Mouse (Mus musculus): Measurements from ENCODE around the gene Ezh1.

Gene Ezh1

GRCm38 (mm10) chr11:101226065-101226701, at the start of gene Ezh1:
TSS of gene Ezh1 (minus strand) at chr11:101226463.
- peak; percentile 89 to 92 for DNase-seq (ENCODE audit: low spot score in 2 of 2)

DNA sequence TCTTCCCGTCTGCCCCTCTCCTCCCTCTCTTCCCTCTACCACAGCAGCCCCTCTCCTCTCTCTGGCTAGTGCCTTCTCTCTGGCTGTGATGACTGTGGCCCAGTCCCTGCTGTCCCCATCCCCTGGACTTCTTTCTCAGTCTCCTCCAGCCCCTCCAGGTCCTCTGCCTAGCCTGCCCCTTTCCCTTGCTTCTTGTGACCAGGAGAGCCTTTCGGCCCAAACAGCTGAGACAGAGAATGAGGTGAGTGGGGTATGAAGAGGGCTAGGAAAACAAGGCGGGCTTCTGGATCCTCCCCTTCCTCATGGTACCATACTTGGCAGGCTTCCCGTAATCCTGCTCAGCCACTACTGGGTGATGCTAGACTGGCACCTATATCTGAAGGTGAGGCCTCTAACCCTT, 49.0 kb upstream of the Ezh1 start:
- DNase-seq (ENCODE audit: low spot score in 2 of 2), result no peak

- DNase-seq (ENCODE audit: low spot score in 2 of 2), result no peak
These were observed 46.2 kb upstream of the Ezh1 start for GRCm38 (mm10) chr11:101272446-101272845.

DNA sequence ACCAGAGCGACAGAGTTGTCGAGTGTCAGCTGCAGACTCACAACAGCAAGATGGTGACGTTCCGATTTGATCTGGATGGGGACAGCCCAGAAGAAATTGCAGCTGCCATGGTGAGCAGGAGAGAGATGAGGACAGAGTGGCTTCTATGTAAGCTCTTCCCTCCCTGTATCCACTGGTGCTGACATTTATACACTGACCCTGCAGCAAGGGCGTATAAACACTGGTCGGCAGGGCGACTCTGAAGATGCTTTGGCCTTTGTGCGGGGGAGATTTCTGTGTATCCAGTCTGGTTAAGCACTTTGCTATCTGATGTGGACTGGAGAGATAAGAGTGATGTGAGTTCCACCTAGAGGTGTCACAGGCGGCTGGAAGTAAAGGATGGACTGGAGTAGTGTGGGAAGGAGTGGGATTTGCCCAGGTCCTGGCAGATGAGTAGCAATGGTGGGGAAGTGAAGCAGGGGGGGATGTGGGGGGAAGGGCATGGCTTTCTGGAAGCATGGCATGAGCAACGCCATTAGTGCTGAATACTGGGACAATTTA, 43.4 kb upstream of the Ezh1 start:
- no peak for DNase-seq (ENCODE audit: low spot score in 2 of 2)

DNA sequence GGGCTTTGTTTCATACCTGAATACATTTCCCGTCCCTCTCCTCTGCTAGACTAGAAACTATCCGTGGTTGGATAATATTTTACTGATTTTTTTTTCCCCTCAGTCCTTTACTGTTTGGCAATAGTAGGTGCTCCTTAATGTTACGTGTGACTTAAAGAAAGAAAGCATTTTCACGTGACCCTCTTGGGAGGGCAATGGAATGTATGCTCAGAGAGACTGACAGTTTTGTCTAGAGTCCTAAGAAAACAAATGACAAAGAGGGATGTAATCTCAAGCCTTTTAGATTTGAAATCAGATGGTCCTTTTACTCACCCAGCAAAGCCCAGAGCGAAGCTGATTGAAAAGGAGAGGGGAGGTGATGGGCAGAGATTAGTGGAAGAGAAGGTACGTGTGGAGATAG, 39.6 kb upstream of the Ezh1 start:
- no peak for DNase-seq (ENCODE audit: low spot score in 2 of 2)

DNA sequence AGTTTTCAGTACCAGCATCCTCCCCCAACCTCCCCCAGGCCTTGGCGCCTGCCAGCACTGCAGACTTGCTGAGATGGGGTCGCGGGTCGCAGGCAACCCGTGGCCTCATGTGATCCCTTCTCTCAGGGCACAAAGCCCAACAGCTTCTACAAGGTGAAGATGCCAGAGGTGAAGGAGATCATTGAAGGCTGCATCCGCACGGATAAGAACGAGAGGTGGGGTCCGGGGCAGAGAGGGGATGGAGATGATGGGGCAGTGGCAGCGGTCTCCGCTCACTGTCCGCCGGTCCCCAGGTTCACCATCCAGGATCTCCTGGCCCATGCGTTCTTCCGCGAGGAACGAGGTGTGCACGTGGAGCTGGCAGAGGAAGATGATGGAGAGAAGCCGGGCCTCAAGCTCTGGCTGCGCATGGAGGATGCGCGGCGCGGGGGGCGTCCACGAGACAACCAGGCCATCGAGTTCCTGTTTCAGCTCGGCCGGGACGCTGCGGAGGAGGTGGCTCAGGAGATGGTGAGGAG, 38.8 kb upstream of the Ezh1 start:
- DNase-seq (ENCODE audit: low spot score in 2 of 2), result no peak

DNA sequence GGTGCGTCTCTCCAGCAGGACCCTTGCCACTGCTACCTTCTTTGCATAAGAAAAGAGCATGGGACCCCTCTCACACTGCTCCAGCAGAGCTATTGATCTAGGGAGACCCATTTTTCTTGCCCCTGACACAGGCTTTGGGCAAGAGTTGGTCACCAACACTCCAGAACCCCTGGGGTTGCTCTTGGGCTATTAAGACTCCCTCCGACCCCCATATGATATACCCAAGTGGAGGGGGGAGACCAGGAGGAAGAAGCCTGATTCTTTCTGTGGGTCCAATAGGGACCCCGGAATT, 37.7 kb upstream of the Ezh1 start:
- no peak for DNase-seq (ENCODE audit: low spot score in 2 of 2)

DNA sequence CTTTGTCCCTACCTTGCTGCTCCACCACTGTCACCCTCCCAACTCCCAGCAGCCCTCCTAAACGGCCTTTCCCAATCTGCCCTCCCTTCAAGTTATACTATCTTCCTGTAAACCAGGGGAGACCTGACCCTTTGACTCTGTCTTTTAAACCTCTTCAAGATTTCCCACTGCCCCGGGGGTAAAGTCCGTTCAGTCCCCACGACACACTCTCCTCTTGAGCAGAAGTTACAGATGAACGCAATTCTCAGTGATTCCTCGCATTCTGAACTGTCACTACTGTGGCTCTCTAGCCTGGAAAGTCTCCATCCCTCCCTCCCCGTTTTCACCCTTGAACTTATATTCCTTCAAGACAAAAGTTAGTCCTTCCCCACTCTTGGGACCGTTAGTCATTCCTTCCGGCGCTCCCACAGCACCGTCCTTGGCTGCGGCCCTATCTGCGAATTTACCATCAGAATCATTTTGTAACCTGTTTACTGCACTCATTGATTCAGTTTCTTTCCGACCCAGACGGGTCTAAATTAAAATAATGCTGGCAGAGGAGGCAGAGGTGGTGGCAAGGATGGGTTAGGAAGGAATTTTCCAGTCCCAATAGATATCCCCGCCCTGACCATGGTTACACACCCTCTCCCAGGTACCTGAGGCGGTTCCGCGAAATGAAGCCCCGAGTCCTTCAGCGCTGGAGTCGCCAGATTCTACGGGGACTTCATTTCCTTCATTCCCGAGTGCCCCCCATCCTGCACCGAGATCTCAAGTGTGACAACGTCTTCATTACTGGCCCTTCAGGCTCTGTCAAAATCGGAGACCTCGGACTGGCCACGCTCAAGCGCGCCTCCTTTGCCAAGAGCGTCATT, 37.1 kb upstream of the Ezh1 start:
- no peak for DNase-seq (ENCODE audit: low spot score in 2 of 2)

- no peak for DNase-seq (ENCODE audit: low spot score in 2 of 2)
These were observed 36.2 kb upstream of the Ezh1 start for GRCm38 (mm10) chr11:101262272-101262967.

DNA sequence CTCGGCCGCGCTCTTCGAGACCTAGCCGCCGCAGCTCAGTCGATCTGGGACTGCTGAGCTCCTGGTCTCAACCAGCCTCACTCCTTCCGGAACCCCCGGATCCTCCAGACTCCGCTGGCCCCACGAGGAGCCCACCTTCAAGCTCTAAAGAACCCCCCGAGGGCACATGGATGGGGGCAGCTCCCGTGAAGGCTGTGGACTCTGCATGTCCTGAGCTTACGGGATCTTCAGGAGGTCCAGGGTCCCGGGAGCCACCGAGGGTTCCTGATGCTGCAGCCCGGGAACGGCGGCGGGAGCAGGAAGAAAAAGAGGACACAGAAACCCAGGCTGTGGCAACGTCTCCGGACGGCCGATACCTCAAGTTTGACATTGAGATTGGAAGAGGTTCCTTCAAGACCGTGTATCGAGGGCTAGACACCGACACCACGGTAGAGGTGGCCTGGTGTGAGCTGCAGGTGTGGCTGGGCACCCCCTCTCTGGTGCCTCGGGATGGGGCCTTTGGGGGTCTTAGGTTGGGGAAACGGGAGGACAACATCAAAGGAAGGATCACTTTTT, 34.6 kb upstream of the Ezh1 start:
- DNase-seq (ENCODE audit: low spot score in 2 of 2), result no peak

- peak in 1 of 2 experiments; percentile 53 for DNase-seq (ENCODE audit: low spot score in 2 of 2)
These were observed 33.9 kb upstream of the Ezh1 start, which contains the start of gene Wnk4 for GRCm38 (mm10) chr11:101259948-101260825. TSS of gene Wnk4 (plus strand) at chr11:101260567.

- DNase-seq (ENCODE audit: low spot score in 2 of 2), result peak; percentile 70 to 80
These were observed 33.0 kb upstream of the Ezh1 start for GRCm38 (mm10) chr11:101259261-101259712.

- DNase-seq (ENCODE audit: low spot score in 2 of 2), result no peak
These were observed 29.8 kb upstream of the Ezh1 start for GRCm38 (mm10) chr11:101255826-101256775.

DNA sequence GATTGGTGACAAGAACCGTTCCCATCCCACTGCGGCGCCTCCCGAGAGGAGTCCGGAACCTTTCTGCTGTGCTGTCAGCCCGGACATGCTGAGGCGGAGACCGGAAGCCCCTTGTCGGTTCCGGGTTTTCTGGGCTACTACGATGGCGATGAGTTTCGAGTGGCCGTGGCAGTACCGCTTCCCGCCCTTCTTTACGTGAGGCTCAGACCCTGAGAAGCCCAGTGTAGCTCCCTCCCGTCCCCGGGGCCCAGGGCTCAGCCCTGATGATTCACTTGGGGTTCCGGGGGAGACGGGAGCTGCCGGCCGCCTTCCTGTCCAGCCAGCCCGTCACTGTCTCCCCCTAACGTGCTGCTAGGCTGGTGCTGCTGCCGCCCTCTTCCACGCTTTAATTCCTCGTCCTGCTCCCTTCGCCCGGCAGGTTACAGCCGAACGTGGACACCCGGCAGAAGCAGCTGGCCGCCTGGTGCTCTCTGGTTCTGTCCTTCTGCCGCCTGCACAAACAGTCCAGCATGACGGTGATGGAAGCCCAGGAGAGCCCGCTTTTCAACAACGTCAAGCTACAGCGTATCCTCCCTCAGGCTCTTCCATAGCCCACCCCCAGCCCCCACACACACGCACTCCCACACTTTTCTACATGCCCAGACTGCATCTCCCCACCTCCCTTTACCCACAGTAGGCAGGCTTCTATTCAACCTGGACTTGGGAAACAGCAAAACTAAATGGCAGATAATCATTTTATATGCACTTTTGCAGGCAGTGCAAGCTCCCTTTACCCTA, 27.5 kb upstream of the Ezh1 start, which contains the start of gene Vps25:
Gene Vps25 (plus strand): TSS at position 95 of the 777 bp plus-strand sequence.
- DNase-seq (ENCODE audit: low spot score in 2 of 2), result peak; percentile 92

DNA sequence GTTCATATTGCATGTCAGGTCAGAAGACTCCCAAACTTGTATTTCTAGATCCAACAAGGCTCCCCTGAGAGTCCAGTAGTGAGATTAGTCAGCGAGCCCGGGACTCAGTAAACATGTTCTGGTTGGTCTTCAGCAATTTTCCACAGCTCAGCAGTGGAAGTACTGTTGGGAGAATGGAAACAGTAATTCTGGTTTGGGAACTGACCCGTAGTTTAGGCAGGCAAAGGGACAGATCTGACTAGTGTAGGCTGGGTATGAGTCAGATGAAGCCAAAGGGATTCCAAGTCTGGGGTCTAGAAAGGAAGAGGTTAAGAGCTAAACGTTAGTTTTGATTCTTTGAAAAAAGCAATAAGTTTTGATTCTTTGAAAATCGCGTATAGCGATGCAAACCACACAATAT, 26.7 kb upstream of the Ezh1 start:
- DNase-seq (ENCODE audit: low spot score in 2 of 2), result no peak

GRCm38 (mm10) chr11:101251031-101251430, 24.8 kb upstream of the Ezh1 start:
- DNase-seq (ENCODE audit: low spot score in 2 of 2), result no peak

GRCm38 (mm10) chr11:101248258-101248994, 22.2 kb upstream of the Ezh1 start:
- peak; percentile 58 to 67 for DNase-seq (ENCODE audit: low spot score in 2 of 2)

DNA sequence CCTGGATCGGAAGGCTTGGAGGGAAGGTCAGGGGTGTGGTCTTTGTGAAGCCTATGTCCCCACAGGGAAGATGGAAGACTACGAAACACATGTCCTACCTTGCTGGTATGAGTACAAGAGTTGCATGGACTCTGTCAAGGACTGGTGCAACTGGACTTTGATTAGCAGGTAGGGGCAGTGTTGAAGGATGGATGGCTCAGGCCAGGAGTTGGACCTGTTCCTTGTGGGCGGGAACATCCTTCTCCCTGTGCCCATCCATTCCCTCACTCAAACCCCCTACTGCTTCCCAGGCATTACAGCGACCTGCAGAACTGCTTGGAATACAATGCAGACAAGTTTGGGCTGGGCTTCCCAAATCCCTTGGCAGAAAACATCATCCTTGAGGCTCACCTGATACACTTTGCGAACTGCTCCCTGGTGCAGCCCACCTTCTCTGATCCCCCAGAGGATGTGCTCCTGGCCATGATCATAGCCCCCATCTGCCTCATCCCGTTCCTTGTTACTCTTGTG, 21.3 kb upstream of the Ezh1 start:
- DNase-seq (ENCODE audit: low spot score in 2 of 2), result no peak

Measured in right cerebral cortex, postnatal 10 days (tissue).